Mouse (Mus musculus) neural tube, embryonic 15.5 days (tissue): Measurements from ENCODE around the gene Pla2g15. TPM values are rescaled to one million over a fixed set of nuclear protein-coding genes. Genes with fewer than 3 reads are reported as not detected.

ENCODE experiments used
- ATAC-seq: fragments of 200-750 bp; cut with Nextera tagmentation; 2 replicates; pipeline ENCODE4 v1.8.0; 2017; ENCODE audit warnings: mild to moderate bottlenecking, moderate TSS enrichment, moderate library complexity; ENCODE audit not compliant: low FRiP score
- H3K27ac ChIP-seq: fragments of 300-500 bp; sonication (generic); replicated peaks from 2 replicates; pipeline ENCODE4 v1.5.1; 2015; ENCODE audit warnings: mild to moderate bottlenecking, inconsistent platforms
- H3K27me3 ChIP-seq: fragments of 300-500 bp; sonication (generic); replicated peaks from 2 replicates; pipeline ENCODE4 v1.6.1; 2015; ENCODE audit warnings: inconsistent platforms
- H3K36me3 ChIP-seq: fragments of 300-500 bp; sonication (generic); 2 replicates; pipeline ENCODE4 v1.6.1; 2015; ENCODE audit warnings: inconsistent platforms
- H3K4me1 ChIP-seq: fragments of 300-500 bp; sonication (generic); 2 replicates; pipeline ENCODE4 v1.6.1; 2015; ENCODE audit warnings: inconsistent platforms
- H3K4me2 ChIP-seq: fragments of 300-500 bp; sonication (generic); 2 replicates; pipeline ENCODE4 v1.6.1; 2015; ENCODE audit warnings: inconsistent platforms, mild to moderate bottlenecking, moderate library complexity
- H3K4me3 ChIP-seq: fragments of 300-500 bp; sonication (generic); replicated peaks from 2 replicates; pipeline ENCODE4 v1.5.1; 2015; ENCODE audit warnings: mild to moderate bottlenecking, inconsistent platforms
- H3K9ac ChIP-seq: fragments of 300-500 bp; sonication (generic); replicated peaks from 2 replicates; pipeline ENCODE4 v1.6.1; 2015; ENCODE audit warnings: mild to moderate bottlenecking, inconsistent platforms
- H3K9me3 ChIP-seq: fragments of 300-500 bp; sonication (generic); replicated peaks from 2 replicates; pipeline ENCODE4 v1.6.1; 2016; ENCODE audit warnings: inconsistent platforms
- WGBS: fragments of 180-500 bp; shearing (Covaris S2); methylation state at CpG from one replicate; pipeline ENCODE4 v1.1.7; 2015; ENCODE audit warnings: mixed read lengths; 5-methylcytosine and 5-hydroxymethylcytosine counted together
- polyA plus RNA-seq: library from polyadenylated mRNA; unstranded; fragments of >200 nt; fragmentation: Nextera tagmentation; extraction: Ambion mirVana; gene quantifications from 2 replicates; pipeline ENCODE4 v1.2.1, GENCODE M21; 2015

The Pla2g15 gene
- polyA plus RNA-seq, 1 experiment from 2014 or later = 21.6 TPM

- Histone ChIP-seq H3K4me3 (no peak overlapping the region), H3K36me3 (peaks cover 39% of the 10 kb centered on the region), H3K9ac (no peak overlapping the region), H3K4me1 (no peaks in the 10 kb centered on the region), H3K27ac (no peak overlapping the region), H3K27me3 (peaks cover 2% of the 10 kb centered on the region; the same call in 1 of the 2 replicates), H3K9me3 (no peaks in the 10 kb centered on the region), H3K4me2 (no peak overlapping the region)
- WGBS = 94% methylated on average over 10 of the region's 10 CpGs
- no peak for ATAC-seq
Observed at GRCm38 (mm10) chr8:106127882-106128410, 22.3 kb upstream of the Pla2g15 start.

GRCm38 (mm10) chr8:106129232-106129930 lies 20.8 kb upstream of the Pla2g15 start:
- Histone ChIP-seq H3K9ac (no peak overlapping the region), H3K4me3 (no peak overlapping the region), H3K27ac (no peak overlapping the region), H3K36me3 (peaks cover 34% of the 10 kb centered on the region), H3K27me3 (peaks cover 17% of the 10 kb centered on the region), H3K4me2 (no peak overlapping the region), H3K9me3 (no peaks in the 10 kb centered on the region), H3K4me1 (no peaks in the 10 kb centered on the region)
- no peak for ATAC-seq

GRCm38 (mm10) chr8:106129997-106130396 lies 20.2 kb upstream of the Pla2g15 start:
- H3K4me1 ChIP-seq = no peaks in the 10 kb centered on the region
- H3K27me3 ChIP-seq = peaks cover 23% of the 10 kb centered on the region
- H3K4me2 ChIP-seq = no peak overlapping the region
- WGBS = 94% methylated on average over 2 of the region's 2 CpGs
- no peak for ATAC-seq
- no peak overlapping the region for H3K27ac ChIP-seq
- no peak overlapping the region for H3K4me3 ChIP-seq
- H3K9ac ChIP-seq = no peak overlapping the region
- peaks cover 34% of the 10 kb centered on the region for H3K36me3 ChIP-seq
- H3K9me3 ChIP-seq = no peaks in the 10 kb centered on the region

- 88% methylated on average over 2 of the region's 2 CpGs for WGBS
- H3K36me3 ChIP-seq = peaks cover 34% of the 10 kb centered on the region
- H3K9ac ChIP-seq = no peak overlapping the region
- H3K9me3 ChIP-seq = no peaks in the 10 kb centered on the region
- H3K4me1 ChIP-seq = no peaks in the 10 kb centered on the region
- H3K27me3 ChIP-seq = peaks cover 28% of the 10 kb centered on the region
- ATAC-seq = no peak
- H3K4me2 ChIP-seq = no peak overlapping the region
- no peak overlapping the region for H3K27ac ChIP-seq
- H3K4me3 ChIP-seq = no peak overlapping the region
Observed at GRCm38 (mm10) chr8:106130505-106130904, 19.7 kb upstream of the Pla2g15 start.

GRCm38 (mm10) chr8:106131021-106131420 lies 19.2 kb upstream of the Pla2g15 start:
- Histone ChIP-seq H3K9me3 (no peaks in the 10 kb centered on the region), H3K36me3 (peaks cover 34% of the 10 kb centered on the region), H3K9ac (no peak overlapping the region), H3K4me1 (peaks cover 5% of the 10 kb centered on the region), H3K4me3 (no peak overlapping the region), H3K27me3 (peaks cover 33% of the 10 kb centered on the region), H3K4me2 (no peak overlapping the region), H3K27ac (no peak overlapping the region)
- 94% methylated on average over 4 of the region's 4 CpGs for WGBS
- ATAC-seq = no peak

- WGBS = 92% methylated on average over 7 of the region's 7 CpGs
Observed at GRCm38 (mm10) chr8:106131488-106132222, 18.5 kb upstream of the Pla2g15 start.

GRCm38 (mm10) chr8:106132356-106132755 lies 17.8 kb upstream of the Pla2g15 start:
- no peak overlapping the region for H3K4me3 ChIP-seq
- H3K36me3 ChIP-seq = peaks cover 31% of the 10 kb centered on the region
- peaks cover 18% of the 10 kb centered on the region for H3K4me1 ChIP-seq
- H3K27ac ChIP-seq = no peak overlapping the region
- 91% methylated on average over 11 of the region's 11 CpGs for WGBS
- no peak overlapping the region for H3K9ac ChIP-seq
- no peaks in the 10 kb centered on the region for H3K9me3 ChIP-seq
- no peak overlapping the region for H3K4me2 ChIP-seq
- H3K27me3 ChIP-seq = peaks cover 46% of the 10 kb centered on the region
- no peak for ATAC-seq

More at GRCm38 (mm10) chr8:106131488-106132222, 18.5 kb upstream of the Pla2g15 start:
- Histone ChIP-seq H3K36me3 (peaks cover 34% of the 10 kb centered on the region), H3K9me3 (no peaks in the 10 kb centered on the region), H3K4me1 (peaks cover 11% of the 10 kb centered on the region), H3K27ac (no peak overlapping the region), H3K4me2 (no peak overlapping the region), H3K4me3 (no peak overlapping the region), H3K9ac (no peak overlapping the region), H3K27me3 (peaks cover 39% of the 10 kb centered on the region)
- no peak for ATAC-seq

GRCm38 (mm10) chr8:106133526-106133925 lies 16.7 kb upstream of the Pla2g15 start:
- Histone ChIP-seq H3K4me3 (no peak overlapping the region), H3K27ac (no peak overlapping the region), H3K9ac (no peak overlapping the region), H3K4me2 (no peak overlapping the region), H3K4me1 (peaks cover 30% of the 10 kb centered on the region), H3K36me3 (peaks cover 28% of the 10 kb centered on the region), H3K9me3 (no peaks in the 10 kb centered on the region), H3K27me3 (peaks cover 58% of the 10 kb centered on the region)
- ATAC-seq = no peak
- 68% methylated on average over 13 of the region's 13 CpGs for WGBS

- H3K36me3 ChIP-seq = peaks cover 24% of the 10 kb centered on the region
Observed at GRCm38 (mm10) chr8:106133946-106134345, 16.3 kb upstream of the Pla2g15 start.

GRCm38 (mm10) chr8:106134751-106135571 lies 15.2 kb upstream of the Pla2g15 start:
- no peaks in the 10 kb centered on the region for H3K9me3 ChIP-seq
- ATAC-seq = no peak
- peaks cover 70% of the 10 kb centered on the region for H3K27me3 ChIP-seq
- peaks cover 30% of the 10 kb centered on the region for H3K4me1 ChIP-seq
- H3K9ac ChIP-seq = no peak overlapping the region
- peaks cover 15% of the 10 kb centered on the region for H3K36me3 ChIP-seq
- H3K4me3 ChIP-seq = no peak overlapping the region
- no peak overlapping the region for H3K27ac ChIP-seq
- no peak overlapping the region for H3K4me2 ChIP-seq
- WGBS = 22% methylated on average over 14 of the region's 14 CpGs

More at GRCm38 (mm10) chr8:106133946-106134345, 16.3 kb upstream of the Pla2g15 start:
- Histone ChIP-seq H3K9me3 (no peaks in the 10 kb centered on the region), H3K4me1 (peaks cover 30% of the 10 kb centered on the region), H3K27me3 (peaks cover 62% of the 10 kb centered on the region), H3K4me2 (no peak overlapping the region), H3K4me3 (no peak overlapping the region), H3K27ac (no peak overlapping the region), H3K9ac (no peak overlapping the region)
- ATAC-seq = no peak
- 82% methylated on average over 6 of the region's 6 CpGs for WGBS

GRCm38 (mm10) chr8:106135672-106136071 lies 14.5 kb upstream of the Pla2g15 start:
- 4% methylated on average over 19 of the region's 19 CpGs for WGBS
- H3K27me3 ChIP-seq = peaks cover 73% of the 10 kb centered on the region
- no peak for ATAC-seq

More at GRCm38 (mm10) chr8:106135672-106136071, 14.5 kb upstream of the Pla2g15 start:
- Histone ChIP-seq H3K4me2 (peak overlapping the region; percentile 85), H3K36me3 (peaks cover 11% of the 10 kb centered on the region), H3K4me1 (peaks cover 30% of the 10 kb centered on the region), H3K27ac (no peak overlapping the region), H3K9me3 (no peaks in the 10 kb centered on the region), H3K4me3 (peak overlapping the region; percentile 47), H3K9ac (no peak overlapping the region)
